Mouse (Mus musculus): ENCODE data around the gene Tbxas1. TPM values are rescaled to one million over a fixed set of nuclear protein-coding genes. Genes with fewer than 3 reads are reported as not detected.

The Tbxas1 gene
- polyA plus RNA-seq, 1 experiment from 2014 or later = 3.4 TPM

DNA sequence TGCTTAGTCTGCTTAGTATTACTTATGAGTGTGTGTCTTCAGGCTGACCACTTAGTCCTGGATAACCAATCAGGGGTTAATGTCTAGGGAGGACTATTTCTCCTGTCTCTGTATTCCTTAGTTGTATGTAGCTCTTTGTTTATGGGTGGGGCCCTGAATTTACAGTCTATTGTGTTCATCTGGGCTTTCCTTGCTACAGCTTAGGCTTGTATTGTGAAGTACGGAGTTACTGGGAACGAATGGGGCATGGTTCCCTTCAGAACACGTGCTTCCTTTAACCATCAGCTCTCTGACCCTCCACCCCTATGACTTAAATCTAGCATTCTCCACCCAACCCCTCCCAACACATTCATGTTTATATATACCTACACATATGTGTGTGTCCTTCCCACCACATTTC lies 75.6 kb downstream of the Tbxas1 start:
- no peaks in the 10 kb centered on the region for H3K9me3 ChIP-seq (ENCODE audit: low read depth, low read length)
- no peak overlapping the region for H3K4me3 ChIP-seq (ENCODE audit: low read depth, low read length)
- H3K4me2 ChIP-seq = no peak overlapping the region
- H3K36me3 ChIP-seq (ENCODE audit: insufficient read depth) = no peaks in the 10 kb centered on the region
- TF ChIP-seq CTCF (IDR thresholded peaks at IDR 0.05; ENCODE audit: low read depth) = no peak
- ATAC-seq (ENCODE audit: insufficient read depth) = peak; percentile 14; the same call in 1 of the 2 replicates
- H3K27me3 ChIP-seq (ENCODE audit: insufficient read depth, low read length) = no peaks in the 10 kb centered on the region
- H3K4me1 ChIP-seq (ENCODE audit: insufficient read depth) = peaks cover 7% of the 10 kb centered on the region; the same call in 1 of the 2 replicates
- H3K9ac ChIP-seq = no peak overlapping the region
- 0 out of 2 replicates have a peak overlapping the region, but pooled peaks have one; percentile 30 for H3K27ac ChIP-seq (ENCODE audit: low read depth)
- DNase-seq = peak; percentile 21
- WGBS = 45% methylated on average over 3 of the region's 3 CpGs

DNA sequence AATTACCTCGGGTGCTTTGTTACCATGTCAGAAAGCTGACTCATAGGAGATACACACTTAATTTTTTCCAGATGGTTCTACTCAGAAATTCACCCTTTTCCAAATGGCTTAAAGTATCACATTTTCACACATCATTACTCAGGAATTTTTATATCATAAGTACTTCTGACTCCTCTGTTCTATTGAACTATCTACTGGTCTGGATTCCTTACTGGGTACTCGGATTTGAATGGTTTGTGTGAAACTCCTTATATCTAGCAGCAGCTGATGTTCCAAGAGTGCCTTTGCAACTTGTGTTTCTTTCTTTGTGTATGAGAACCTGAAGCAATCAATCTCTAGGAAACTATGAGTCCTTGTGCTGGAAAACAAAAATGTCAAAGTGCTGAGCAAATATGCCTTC lies 81.4 kb downstream of the Tbxas1 start:
- H3K4me1 ChIP-seq (ENCODE audit: insufficient read depth) = no peaks in the 10 kb centered on the region
- H3K27ac ChIP-seq (ENCODE audit: low read depth) = no peak overlapping the region
- H3K36me3 ChIP-seq (ENCODE audit: insufficient read depth) = no peaks in the 10 kb centered on the region
- whole genome bisulfite sequencing = 34% methylated on average over 2 of the region's 2 CpGs
- H3K9me3 ChIP-seq (ENCODE audit: low read depth, low read length) = no peaks in the 10 kb centered on the region
- H3K9ac ChIP-seq = no peak overlapping the region
- no peaks in the 10 kb centered on the region for H3K27me3 ChIP-seq (ENCODE audit: insufficient read depth, low read length)
- TF ChIP-seq CTCF (IDR thresholded peaks at IDR 0.05; ENCODE audit: low read depth) = no peak
- no peak overlapping the region for H3K4me3 ChIP-seq (ENCODE audit: low read depth, low read length)
- no peak overlapping the region for H3K4me2 ChIP-seq
- ATAC-seq (ENCODE audit: insufficient read depth) (no peak), DNase-seq (peak; percentile 25)

DNA sequence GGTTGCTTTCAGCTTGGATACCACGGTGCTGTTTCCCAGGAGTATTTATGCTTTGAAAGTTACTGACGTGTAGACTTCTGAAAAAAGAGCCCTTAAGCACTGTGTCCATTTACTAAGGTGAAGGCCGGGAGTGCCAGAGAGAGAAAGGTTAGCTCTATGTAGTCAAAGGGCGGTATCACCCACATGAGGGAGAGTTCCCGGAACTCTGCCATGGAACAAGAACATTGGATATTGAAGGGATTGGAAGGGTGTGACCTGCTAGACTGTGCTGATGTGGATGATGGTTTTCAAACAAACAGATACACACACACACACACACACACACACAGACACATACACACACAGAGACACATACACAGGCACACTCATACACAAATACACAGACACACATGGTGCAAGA lies 82.0 kb downstream of the Tbxas1 start:
- ATAC-seq (ENCODE audit: insufficient read depth) (no peak), DNase-seq (no peak)
- no peak for TF ChIP-seq CTCF (IDR thresholded peaks at IDR 0.05; ENCODE audit: low read depth)
- H3K27ac ChIP-seq (ENCODE audit: low read depth) = no peak overlapping the region
- H3K4me1 ChIP-seq (ENCODE audit: insufficient read depth) = no peaks in the 10 kb centered on the region
- WGBS = 66% methylated on average over 5 of the region's 5 CpGs
- H3K36me3 ChIP-seq (ENCODE audit: insufficient read depth) = no peaks in the 10 kb centered on the region
- H3K9me3 ChIP-seq (ENCODE audit: low read depth, low read length) = no peaks in the 10 kb centered on the region
- H3K4me3 ChIP-seq (ENCODE audit: low read depth, low read length) = no peak overlapping the region
- no peak overlapping the region for H3K9ac ChIP-seq
- H3K4me2 ChIP-seq = no peak overlapping the region
- no peaks in the 10 kb centered on the region for H3K27me3 ChIP-seq (ENCODE audit: insufficient read depth, low read length)

DNA sequence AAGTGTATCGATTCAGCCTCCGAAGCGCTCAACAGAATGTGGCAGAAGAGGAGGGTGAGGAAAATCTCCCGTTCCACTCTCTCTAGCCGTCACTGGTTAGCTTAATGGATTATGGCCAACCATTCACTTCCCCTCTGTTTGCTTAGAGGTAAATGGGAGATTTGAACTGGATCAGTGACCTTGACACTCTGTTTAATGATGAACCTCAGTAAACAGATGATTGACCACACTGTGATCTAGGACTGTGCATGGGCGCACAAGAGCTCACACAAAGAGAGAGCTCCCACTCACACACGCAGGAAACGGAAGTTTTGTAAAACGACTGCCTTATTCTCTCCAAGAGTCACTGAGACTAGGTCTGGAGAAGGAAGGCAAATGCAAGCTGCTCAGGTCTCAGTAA lies 84.3 kb downstream of the Tbxas1 start:
- ATAC-seq (ENCODE audit: insufficient read depth) (no peak), DNase-seq (no peak)
- Histone ChIP-seq H3K9ac (no peak overlapping the region), H3K4me1 (ENCODE audit: insufficient read depth) (no peaks in the 10 kb centered on the region), H3K4me2 (no peak overlapping the region), H3K36me3 (ENCODE audit: insufficient read depth) (no peaks in the 10 kb centered on the region), H3K27me3 (ENCODE audit: insufficient read depth, low read length) (no peaks in the 10 kb centered on the region), H3K9me3 (ENCODE audit: low read depth, low read length) (no peaks in the 10 kb centered on the region), H3K27ac (ENCODE audit: low read depth) (no peak overlapping the region), H3K4me3 (ENCODE audit: low read depth, low read length) (no peak overlapping the region)
- TF ChIP-seq CTCF (IDR thresholded peaks at IDR 0.05; ENCODE audit: low read depth) = no peak
- WGBS = 82% methylated on average over 9 of the region's 9 CpGs

DNA sequence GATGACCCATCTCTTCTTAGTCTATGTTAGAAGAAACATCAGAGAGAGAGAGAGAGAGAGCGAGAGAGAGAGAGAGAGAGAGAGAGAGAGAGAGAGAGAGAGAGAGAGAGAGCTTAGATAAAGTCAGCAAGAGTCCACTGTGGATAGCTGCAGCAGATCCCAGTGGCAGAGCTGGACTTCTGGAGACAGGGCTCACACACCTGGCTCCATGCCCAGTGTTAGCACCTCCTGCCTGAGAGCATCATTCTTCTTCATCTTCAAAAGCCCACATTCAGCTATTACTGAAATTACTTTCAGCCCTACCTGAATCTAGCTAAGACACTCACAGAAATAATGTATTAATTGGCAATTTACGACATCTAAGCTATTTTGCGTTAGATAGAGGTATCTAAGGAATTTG lies 85.2 kb downstream of the Tbxas1 start:
- H3K4me1 ChIP-seq (ENCODE audit: insufficient read depth) = no peaks in the 10 kb centered on the region
- H3K4me3 ChIP-seq (ENCODE audit: low read depth, low read length) = no peak overlapping the region
- H3K27me3 ChIP-seq (ENCODE audit: insufficient read depth, low read length) = no peaks in the 10 kb centered on the region
- WGBS = 65% methylated on average over 3 of the region's 3 CpGs
- H3K36me3 ChIP-seq (ENCODE audit: insufficient read depth) = no peaks in the 10 kb centered on the region
- TF ChIP-seq CTCF (IDR thresholded peaks at IDR 0.05; ENCODE audit: low read depth) = no peak
- no peak overlapping the region for H3K9ac ChIP-seq
- peak; percentile 52 for DNase-seq
- no peak overlapping the region for H3K4me2 ChIP-seq
- ATAC-seq (ENCODE audit: insufficient read depth) = no peak
- no peaks in the 10 kb centered on the region for H3K9me3 ChIP-seq (ENCODE audit: low read depth, low read length)
- H3K27ac ChIP-seq (ENCODE audit: low read depth) = no peak overlapping the region

DNA sequence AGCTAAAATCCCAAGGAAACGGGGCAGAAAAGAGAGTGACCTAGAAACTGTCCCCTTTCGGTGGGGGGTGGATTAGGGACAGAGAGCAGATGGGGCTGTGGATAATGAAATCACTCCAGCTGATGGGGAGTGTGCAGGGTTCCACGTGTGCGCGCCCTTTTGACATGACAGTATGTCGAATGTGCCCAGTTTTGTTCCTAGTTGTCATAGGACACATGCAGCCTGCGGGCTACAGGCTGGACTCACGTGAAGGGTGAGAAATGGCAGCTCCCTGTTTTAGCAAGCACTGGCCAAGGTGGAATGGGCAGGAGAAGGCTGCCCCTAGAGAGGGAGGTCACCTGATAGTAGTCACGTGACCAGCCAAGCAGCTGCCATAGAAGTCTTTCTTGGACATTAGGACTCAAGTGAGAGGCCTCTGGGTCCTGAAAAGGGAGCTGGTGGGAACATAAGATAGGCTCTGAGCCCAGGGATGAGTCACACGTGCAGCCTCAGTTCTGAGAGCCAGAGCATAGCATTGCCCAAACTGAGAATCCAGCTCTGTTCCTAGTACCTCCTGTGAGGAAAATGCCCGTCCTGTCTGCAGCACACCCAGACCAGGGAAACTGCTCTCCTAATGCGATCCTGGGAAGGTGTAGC lies 85.7 kb downstream of the Tbxas1 start:
- WGBS = 55% methylated on average over 12 of the region's 12 CpGs
- H3K27ac ChIP-seq (ENCODE audit: low read depth) = no peak overlapping the region

DNA sequence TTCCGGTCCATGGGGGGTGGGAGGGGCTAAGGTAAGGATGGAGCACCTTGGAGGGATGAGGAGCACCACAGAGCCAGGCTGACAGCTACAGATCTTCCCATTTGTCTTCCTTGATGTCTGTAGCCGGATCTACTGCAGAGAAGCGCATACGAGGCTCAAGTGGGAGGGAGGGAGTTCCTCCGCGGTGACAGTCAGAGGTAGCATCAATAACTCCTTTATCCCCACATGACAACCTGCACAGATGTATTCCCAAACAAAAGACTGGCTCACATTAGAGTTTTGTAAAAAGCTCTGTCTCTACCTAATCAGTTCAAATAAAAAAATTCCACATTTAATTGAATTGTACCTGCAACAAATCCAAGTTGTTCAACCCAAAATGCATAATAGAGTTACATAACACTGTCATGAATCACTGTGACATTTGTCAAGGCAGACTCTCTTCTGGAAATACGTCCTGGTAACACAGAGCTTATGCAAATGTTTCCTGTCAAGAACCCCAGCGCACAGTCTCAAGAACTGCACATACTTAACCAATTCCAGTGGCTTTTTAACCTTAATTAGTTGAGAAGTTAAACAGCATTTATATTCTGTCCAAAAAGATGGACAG lies 86.3 kb downstream of the Tbxas1 start:
- Histone ChIP-seq H3K27ac (ENCODE audit: low read depth) (no peak overlapping the region), H3K4me2 (no peak overlapping the region)

More for the DNA sequence above, 85.7 kb downstream of the Tbxas1 start:
- Histone ChIP-seq H3K4me2 (no peak overlapping the region), H3K27me3 (ENCODE audit: insufficient read depth, low read length) (no peaks in the 10 kb centered on the region), H3K4me3 (ENCODE audit: low read depth, low read length) (no peak overlapping the region), H3K9ac (no peak overlapping the region), H3K9me3 (ENCODE audit: low read depth, low read length) (no peaks in the 10 kb centered on the region), H3K4me1 (ENCODE audit: insufficient read depth) (no peaks in the 10 kb centered on the region), H3K36me3 (ENCODE audit: insufficient read depth) (no peaks in the 10 kb centered on the region)
- peak; percentile 49; the same call in 1 of the 2 replicates for ATAC-seq (ENCODE audit: insufficient read depth)
- TF ChIP-seq CTCF (IDR thresholded peaks at IDR 0.05; ENCODE audit: low read depth) = no peak
- DNase-seq = peak; percentile 29

More for the DNA sequence above, 86.3 kb downstream of the Tbxas1 start:
- TF ChIP-seq CTCF (IDR thresholded peaks at IDR 0.05; ENCODE audit: low read depth) = no peak
- H3K9ac ChIP-seq = no peak overlapping the region
- WGBS = 35% methylated on average over 8 of the region's 8 CpGs
- DNase-seq (no peak), ATAC-seq (ENCODE audit: insufficient read depth) (no peak)
- no peaks in the 10 kb centered on the region for H3K27me3 ChIP-seq (ENCODE audit: insufficient read depth, low read length)
- no peak overlapping the region for H3K4me3 ChIP-seq (ENCODE audit: low read depth, low read length)
- no peaks in the 10 kb centered on the region for H3K9me3 ChIP-seq (ENCODE audit: low read depth, low read length)
- no peaks in the 10 kb centered on the region for H3K4me1 ChIP-seq (ENCODE audit: insufficient read depth)
- H3K36me3 ChIP-seq (ENCODE audit: insufficient read depth) = no peaks in the 10 kb centered on the region

Measured in lung, embryonic 14.5 days (tissue).